Mouse (Mus musculus): Measurements from ENCODE around the gene Foxb2. TPM values are rescaled to one million over a fixed set of nuclear protein-coding genes. Genes with fewer than 3 reads are reported as not detected.
"Not testable (repeated sequence)": the region's sequence is repeated elsewhere in the genome, so short reads cannot be mapped to it uniquely, and the experiment has no call there.

Gene Foxb2
- polyA plus RNA-seq, 1 experiment, result not detected

GRCm38 (mm10) chr19:16858646-16859045 lies 15.0 kb downstream of the Foxb2 start:
- 66% methylated on average over 4 of the region's 4 CpGs for WGBS
- Histone ChIP-seq H3K4me3 (ENCODE audit: insufficient read depth, low read depth, low read length) (no peak overlapping the region), H3K4me1 (ENCODE audit: control insufficient read depth, insufficient read depth, low read length) (no peaks in the 10 kb centered on the region), H3K27ac (ENCODE audit: insufficient read depth, low read depth, low read length) (no peak overlapping the region), H3K36me3 (ENCODE audit: control insufficient read depth, insufficient read depth, low read length) (no peaks in the 10 kb centered on the region), H3K27me3 (replicated peaks; ENCODE audit: control insufficient read depth, insufficient read depth, low read length) (no peaks in the 10 kb centered on the region)
- no peak for TF ChIP-seq CTCF (conservative IDR thresholded peaks at IDR 0.05; ENCODE audit: insufficient read depth, insufficient read length, low read depth, low read length)
- TF ChIP-seq POLR2A (IDR thresholded peaks at IDR 0.05; ENCODE audit: low read depth, low read length), result no peak
- no peak for DNase-seq

- TF ChIP-seq CTCF (conservative IDR thresholded peaks at IDR 0.05; ENCODE audit: insufficient read depth, insufficient read length, low read depth, low read length) (no peak), POLR2A (IDR thresholded peaks at IDR 0.05; ENCODE audit: low read depth, low read length) (no peak)
- Histone ChIP-seq H3K4me3 (ENCODE audit: insufficient read depth, low read depth, low read length) (no peak overlapping the region), H3K27ac (ENCODE audit: insufficient read depth, low read depth, low read length) (no peak overlapping the region), H3K27me3 (replicated peaks; ENCODE audit: control insufficient read depth, insufficient read depth, low read length) (no peaks in the 10 kb centered on the region), H3K4me1 (ENCODE audit: control insufficient read depth, insufficient read depth, low read length) (no peaks in the 10 kb centered on the region), H3K36me3 (ENCODE audit: control insufficient read depth, insufficient read depth, low read length) (no peaks in the 10 kb centered on the region)
- 76% methylated on average over 5 of the region's 5 CpGs for WGBS
- DNase-seq, result no peak
These were observed 16.9 kb downstream of the Foxb2 start for GRCm38 (mm10) chr19:16856752-16857151.

- H3K4me3 ChIP-seq (ENCODE audit: insufficient read depth, low read depth, low read length); H3K36me3 ChIP-seq (ENCODE audit: control insufficient read depth, insufficient read depth, low read length); H3K4me1 ChIP-seq (ENCODE audit: control insufficient read depth, insufficient read depth, low read length); DNase-seq; H3K27ac ChIP-seq (ENCODE audit: insufficient read depth, low read depth, low read length); H3K27me3 ChIP-seq (replicated peaks; ENCODE audit: control insufficient read depth, insufficient read depth, low read length): not testable (repeated sequence)
- WGBS, result 93% methylated on average over 2 of the region's 2 CpGs
These were observed 29.5 kb downstream of the Foxb2 start for GRCm38 (mm10) chr19:16844091-16844490.

- H3K27ac ChIP-seq (ENCODE audit: insufficient read depth, low read depth, low read length), result no peak overlapping the region
- DNase-seq, result no peak
- WGBS, result 39% methylated on average over 9 of the region's 9 CpGs
- H3K36me3 ChIP-seq (ENCODE audit: control insufficient read depth, insufficient read depth, low read length), result no peaks in the 10 kb centered on the region
- no peaks in the 10 kb centered on the region for H3K27me3 ChIP-seq (replicated peaks; ENCODE audit: control insufficient read depth, insufficient read depth, low read length)
- no peak overlapping the region for H3K4me3 ChIP-seq (ENCODE audit: insufficient read depth, low read depth, low read length)
- no peaks in the 10 kb centered on the region for H3K4me1 ChIP-seq (ENCODE audit: control insufficient read depth, insufficient read depth, low read length)
- TF ChIP-seq CTCF (conservative IDR thresholded peaks at IDR 0.05; ENCODE audit: insufficient read depth, insufficient read length, low read depth, low read length), result no peak
- no peak for TF ChIP-seq POLR2A (IDR thresholded peaks at IDR 0.05; ENCODE audit: low read depth, low read length)
These were observed 31.9 kb downstream of the Foxb2 start for GRCm38 (mm10) chr19:16841516-16842249.

- Histone ChIP-seq H3K27ac (ENCODE audit: insufficient read depth, low read depth, low read length) (no peak overlapping the region), H3K4me1 (ENCODE audit: control insufficient read depth, insufficient read depth, low read length) (no peaks in the 10 kb centered on the region), H3K36me3 (ENCODE audit: control insufficient read depth, insufficient read depth, low read length) (no peaks in the 10 kb centered on the region), H3K27me3 (replicated peaks; ENCODE audit: control insufficient read depth, insufficient read depth, low read length) (no peaks in the 10 kb centered on the region), H3K4me3 (ENCODE audit: insufficient read depth, low read depth, low read length) (no peak overlapping the region)
- DNase-seq, result no peak
- TF ChIP-seq CTCF (conservative IDR thresholded peaks at IDR 0.05; ENCODE audit: insufficient read depth, insufficient read length, low read depth, low read length), result no peak
- TF ChIP-seq POLR2A (IDR thresholded peaks at IDR 0.05; ENCODE audit: low read depth, low read length), result no peak
- 83% methylated on average over 8 of the region's 8 CpGs for WGBS
These were observed 32.6 kb downstream of the Foxb2 start for GRCm38 (mm10) chr19:16841001-16841400.

GRCm38 (mm10) chr19:16827657-16828056 lies 45.9 kb downstream of the Foxb2 start:
- WGBS, result 73% methylated on average over 5 of the region's 5 CpGs
- no peak overlapping the region for H3K27ac ChIP-seq (ENCODE audit: insufficient read depth, low read depth, low read length)
- H3K4me1 ChIP-seq (ENCODE audit: control insufficient read depth, insufficient read depth, low read length), result no peaks in the 10 kb centered on the region
- no peak overlapping the region for H3K4me3 ChIP-seq (ENCODE audit: insufficient read depth, low read depth, low read length)
- no peaks in the 10 kb centered on the region for H3K36me3 ChIP-seq (ENCODE audit: control insufficient read depth, insufficient read depth, low read length)
- no peaks in the 10 kb centered on the region; the same call in 1 of the 2 replicates for H3K27me3 ChIP-seq (replicated peaks; ENCODE audit: control insufficient read depth, insufficient read depth, low read length)
- TF ChIP-seq CTCF (conservative IDR thresholded peaks at IDR 0.05; ENCODE audit: insufficient read depth, insufficient read length, low read depth, low read length) (no peak), POLR2A (IDR thresholded peaks at IDR 0.05; ENCODE audit: low read depth, low read length) (no peak)
- no peak for DNase-seq

GRCm38 (mm10) chr19:16825228-16825627 lies 48.4 kb downstream of the Foxb2 start:
- Histone ChIP-seq H3K4me3 (ENCODE audit: insufficient read depth, low read depth, low read length) (no peak overlapping the region), H3K36me3 (ENCODE audit: control insufficient read depth, insufficient read depth, low read length) (no peaks in the 10 kb centered on the region), H3K27me3 (replicated peaks; ENCODE audit: control insufficient read depth, insufficient read depth, low read length) (no peaks in the 10 kb centered on the region; the same call in 1 of the 2 replicates), H3K4me1 (ENCODE audit: control insufficient read depth, insufficient read depth, low read length) (no peaks in the 10 kb centered on the region), H3K27ac (ENCODE audit: insufficient read depth, low read depth, low read length) (no peak overlapping the region)
- TF ChIP-seq POLR2A (IDR thresholded peaks at IDR 0.05; ENCODE audit: low read depth, low read length) (no peak), CTCF (conservative IDR thresholded peaks at IDR 0.05; ENCODE audit: insufficient read depth, insufficient read length, low read depth, low read length) (no peak)
- DNase-seq, result no peak
- 59% methylated on average over 5 of the region's 5 CpGs for WGBS

Other genes with a start within 250 kb of the Foxb2 start
- 3.5 and 4.2 TPM in 2 replicates for gene Vps13a, start 92.9 kb downstream of the Foxb2 start, polyA plus RNA-seq (2012; rRNA removed)
- gene Prune2, start 82.3 kb upstream of the Foxb2 start, polyA plus RNA-seq (2012; rRNA removed), result 0.48 and 0.67 TPM in 2 replicates